Mouse (Mus musculus) midbrain, embryonic 15.5 days (tissue): ENCODE data around the gene Zfp775. TPM values are rescaled to one million over a fixed set of nuclear protein-coding genes. Genes with fewer than 3 reads are reported as not detected.

Experiments
- ATAC-seq: fragments of 200-750 bp; cut with Nextera tagmentation; replicated peaks from 2 replicates; pipeline ENCODE4 v1.8.0; 2017; ENCODE audit warnings: moderate TSS enrichment
- H3K27ac ChIP-seq: fragments of 300-500 bp; sonication (generic); 2 replicates; pipeline ENCODE4 v1.5.1; 2015; ENCODE audit warnings: mild to moderate bottlenecking, inconsistent platforms
- H3K27me3 ChIP-seq: fragments of 300-500 bp; sonication (generic); replicated peaks from 2 replicates; pipeline ENCODE4 v1.6.1; 2015; ENCODE audit warnings: inconsistent platforms
- H3K36me3 ChIP-seq: fragments of 300-500 bp; sonication (generic); replicated peaks from 2 replicates; pipeline ENCODE4 v1.6.1; 2015; ENCODE audit warnings: inconsistent platforms
- H3K4me1 ChIP-seq: fragments of 300-500 bp; sonication (generic); 2 replicates; pipeline ENCODE4 v1.6.1; 2015; ENCODE audit warnings: inconsistent platforms
- H3K4me2 ChIP-seq: fragments of 300-500 bp; sonication (generic); 2 replicates; pipeline ENCODE4 v1.6.1; 2015; ENCODE audit warnings: inconsistent platforms, mild to moderate bottlenecking, moderate library complexity
- H3K4me3 ChIP-seq: fragments of 300-500 bp; sonication (generic); 2 replicates; pipeline ENCODE4 v1.5.1; 2015; ENCODE audit warnings: mild to moderate bottlenecking, inconsistent platforms
- H3K9ac ChIP-seq: fragments of 300-500 bp; sonication (generic); 2 replicates; pipeline ENCODE4 v1.6.1; 2015; ENCODE audit warnings: mild to moderate bottlenecking, inconsistent platforms
- H3K9me3 ChIP-seq: fragments of 300-500 bp; sonication (generic); 2 replicates; pipeline ENCODE4 v1.6.1; 2016; ENCODE audit warnings: inconsistent platforms
- WGBS: fragments of 180-500 bp; shearing (Covaris S2); methylation state at CpG from one replicate; pipeline ENCODE4 v1.1.7; 2015; ENCODE audit warnings: mixed read lengths; 5-methylcytosine and 5-hydroxymethylcytosine counted together
- polyA plus RNA-seq: library from polyadenylated mRNA; unstranded; fragments of >200 nt; fragmentation: Nextera tagmentation; extraction: Ambion mirVana; gene quantifications from 2 replicates; pipeline ENCODE4 v1.2.1, GENCODE M21; 2015

Gene Zfp775
- 16.3 and 16.8 TPM in 2 replicates for polyA plus RNA-seq

DNA sequence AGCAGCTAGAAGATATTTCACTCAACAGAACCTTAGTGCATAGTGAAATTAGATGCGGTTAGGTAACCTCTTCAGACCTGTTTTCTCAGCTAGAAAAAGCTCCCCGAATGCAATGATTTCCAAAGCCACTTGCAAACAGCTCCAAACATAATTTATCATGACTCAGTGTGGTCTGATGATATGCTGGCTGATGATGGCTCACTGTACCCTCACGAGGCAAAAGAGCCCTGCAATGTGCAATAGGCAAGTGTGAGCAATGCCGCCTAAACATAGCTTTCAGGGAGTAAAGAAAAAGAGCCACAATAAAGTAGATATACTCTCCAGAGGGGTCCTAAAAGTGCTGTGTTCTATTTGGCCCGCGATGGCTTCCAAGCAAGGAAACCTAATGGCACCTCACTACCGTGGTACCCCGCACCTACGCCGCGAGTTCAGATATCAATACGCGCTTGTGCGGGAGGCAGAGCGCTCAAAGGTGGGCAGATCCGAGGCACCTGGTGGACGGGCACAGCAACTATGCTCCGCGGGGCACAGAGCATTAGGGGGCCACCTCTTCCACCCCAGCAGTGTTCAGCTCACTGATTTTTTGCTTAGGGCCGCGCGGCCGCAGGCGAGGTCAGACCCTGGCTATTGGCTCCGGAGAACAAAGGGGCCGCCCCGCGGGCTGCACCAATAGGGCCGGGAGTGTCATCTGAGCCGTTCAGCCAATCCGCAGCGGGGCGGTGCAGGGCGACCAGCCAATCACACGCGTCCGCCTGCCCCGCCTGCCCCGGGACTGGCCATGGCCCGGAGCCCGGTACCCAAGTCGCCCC, at the start of gene Zfp775:
Zfp775 (plus strand) TSS at position 793 of the 809 bp plus-strand sequence.
- H3K27ac ChIP-seq, result peak within 1 kb of the TSS; percentile 93
- H3K4me2 ChIP-seq, result peak within 1 kb of the TSS; percentile 78
- H3K9me3 ChIP-seq, result peaks cover 8% of the 10 kb centered on the region
- WGBS, result 4% methylated on average over 42 of the region's 42 CpGs
- peak within 1 kb of the TSS; percentile 71 for H3K4me3 ChIP-seq
- H3K36me3 ChIP-seq, result peaks cover 34% of the 10 kb centered on the region
- H3K27me3 ChIP-seq, result no peaks in the 10 kb centered on the region
- ATAC-seq, result peak; percentile 99
- peaks cover 20% of the 10 kb centered on the region for H3K4me1 ChIP-seq
- peak within 1 kb of the TSS; percentile 80 for H3K9ac ChIP-seq

GRCm38 (mm10) chr6:48552918-48553317, 48.9 kb upstream of the Zfp775 start:
- H3K9ac ChIP-seq, result no peak overlapping the region
- no peaks in the 10 kb centered on the region; the same call in 1 of the 2 replicates for H3K27me3 ChIP-seq
- 77% methylated on average over 4 of the region's 4 CpGs for WGBS
- H3K4me3 ChIP-seq, result no peak overlapping the region
- peaks cover 21% of the 10 kb centered on the region for H3K4me1 ChIP-seq
- no peak for ATAC-seq
- H3K27ac ChIP-seq, result 0 out of 2 replicates have a peak overlapping the region, but pooled peaks have one; percentile 97
- no peaks in the 10 kb centered on the region for H3K9me3 ChIP-seq
- no peak overlapping the region for H3K4me2 ChIP-seq
- peaks cover 3% of the 10 kb centered on the region; the same call in 1 of the 2 replicates for H3K36me3 ChIP-seq

- Histone ChIP-seq H3K4me3 (peak overlapping the region; percentile 48), H3K27me3 (no peaks in the 10 kb centered on the region; the same call in 1 of the 2 replicates), H3K36me3 (peaks cover 6% of the 10 kb centered on the region; the same call in 1 of the 2 replicates), H3K27ac (peak overlapping the region; percentile 97), H3K9me3 (no peaks in the 10 kb centered on the region), H3K4me2 (peak overlapping the region; percentile 72), H3K9ac (peak overlapping the region; percentile 65), H3K4me1 (peaks cover 21% of the 10 kb centered on the region)
- WGBS, result 77% methylated on average over 4 of the region's 4 CpGs
- peak; percentile 18 for ATAC-seq
Measured at GRCm38 (mm10) chr6:48553819-48554218, 48.0 kb upstream of the Zfp775 start.

DNA sequence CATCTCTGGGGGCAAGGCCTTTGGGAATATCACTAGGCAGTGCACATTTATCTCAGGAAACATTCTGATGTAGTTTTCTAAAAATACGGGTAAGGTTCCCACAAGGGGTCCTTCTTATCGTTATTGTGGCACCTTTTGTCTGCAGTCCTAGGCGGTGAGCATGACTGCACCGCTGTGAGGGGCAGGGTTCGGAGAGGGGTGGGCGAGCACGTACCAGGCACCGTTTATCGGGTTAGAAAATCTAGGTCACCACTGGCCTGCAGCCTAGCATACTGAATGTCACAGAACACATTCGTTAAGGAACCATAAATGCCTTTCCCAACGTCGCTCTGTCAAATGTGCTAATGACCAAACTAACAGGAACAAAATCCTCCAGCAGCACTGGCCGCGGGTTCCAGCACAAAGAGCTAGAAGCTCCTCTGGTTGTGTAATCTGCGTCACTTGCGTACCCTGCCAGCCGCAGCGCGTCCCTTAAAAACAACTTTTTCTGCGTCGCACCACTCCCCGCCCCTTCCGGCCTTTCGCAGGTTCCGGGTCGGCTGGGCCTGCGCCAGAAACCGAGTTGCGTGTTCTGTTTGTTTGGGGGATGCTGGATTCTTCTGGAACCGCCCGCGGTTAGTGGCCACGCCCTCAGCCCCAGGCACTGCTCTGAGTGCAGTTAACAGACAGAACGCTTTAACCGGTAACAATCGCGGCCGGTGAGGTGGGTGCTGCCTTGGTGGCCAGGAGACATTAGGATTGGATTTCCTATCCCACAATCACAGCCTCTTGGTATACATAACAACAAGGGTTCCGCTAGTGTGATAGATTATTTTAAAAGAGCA, 47.4 kb upstream of the Zfp775 start, which contains the start of gene Lrrc61:
Lrrc61 (plus strand) TSS at position 517 of the 824 bp plus-strand sequence.
- peak within 1 kb of the TSS; percentile 72 for H3K4me2 ChIP-seq
- ATAC-seq, result peak; percentile 95
- WGBS, result under 1% methylated on average over 39 of the region's 39 CpGs

DNA sequence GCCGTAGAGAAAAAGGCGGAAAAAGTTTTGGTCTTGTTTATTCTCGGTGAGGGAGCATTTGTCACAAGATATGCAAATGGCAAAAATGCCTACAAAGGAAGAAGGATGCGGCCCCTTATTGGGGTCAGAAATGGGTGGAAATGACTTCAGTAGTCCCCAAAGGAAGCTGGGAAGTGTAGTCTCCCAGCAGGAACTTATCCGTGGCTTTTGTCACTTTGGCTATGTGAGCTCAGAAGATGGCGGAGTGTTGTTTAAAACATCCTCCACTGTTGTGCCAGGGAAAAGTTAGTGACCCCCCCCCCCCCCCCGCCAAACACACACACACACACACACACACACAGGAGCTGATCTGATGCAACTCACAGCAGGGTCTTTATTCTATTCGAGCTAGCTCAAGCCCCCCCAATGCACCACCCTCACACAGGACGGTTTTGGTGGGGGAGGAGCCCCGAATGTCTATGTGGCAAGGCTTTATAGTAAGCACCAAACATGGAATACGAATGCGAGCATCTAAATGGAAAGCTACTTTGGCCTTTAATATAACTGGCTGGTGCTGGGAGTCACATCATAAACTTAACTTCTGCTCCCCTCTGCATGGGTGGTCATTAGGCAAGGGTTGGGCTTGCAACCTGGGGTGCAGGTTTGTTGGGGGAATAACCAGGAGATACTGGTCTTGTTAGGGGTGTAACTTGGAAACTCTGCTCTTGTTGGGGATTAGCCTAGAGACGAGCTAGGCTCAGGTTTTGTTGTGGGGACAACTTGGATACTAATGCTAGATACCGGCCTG, 46.6 kb upstream of the Zfp775 start:
- Histone ChIP-seq H3K27ac (peak overlapping the region; percentile 97), H3K4me1 (peaks cover 21% of the 10 kb centered on the region), H3K9me3 (no peaks in the 10 kb centered on the region), H3K9ac (peak overlapping the region; percentile 65), H3K27me3 (no peaks in the 10 kb centered on the region; the same call in 1 of the 2 replicates), H3K4me3 (peak overlapping the region; percentile 48), H3K36me3 (peaks cover 6% of the 10 kb centered on the region; the same call in 1 of the 2 replicates), H3K4me2 (peak overlapping the region; percentile 72)
- WGBS, result 27% methylated on average over 14 of the region's 14 CpGs
- ATAC-seq, result peak; percentile 90

More for the DNA sequence above, 47.4 kb upstream of the Zfp775 start, which contains the start of gene Lrrc61:
- peaks cover 21% of the 10 kb centered on the region for H3K4me1 ChIP-seq
- H3K9ac ChIP-seq, result peak within 1 kb of the TSS; percentile 65
- H3K36me3 ChIP-seq, result peaks cover 6% of the 10 kb centered on the region; the same call in 1 of the 2 replicates
- no peaks in the 10 kb centered on the region; the same call in 1 of the 2 replicates for H3K27me3 ChIP-seq
- no peaks in the 10 kb centered on the region for H3K9me3 ChIP-seq
- peak within 1 kb of the TSS; percentile 48 for H3K4me3 ChIP-seq
- peak within 1 kb of the TSS; percentile 97 for H3K27ac ChIP-seq

- H3K4me1 ChIP-seq, result peaks cover 21% of the 10 kb centered on the region
- peaks cover 9% of the 10 kb centered on the region; the same call in 1 of the 2 replicates for H3K36me3 ChIP-seq
- no peaks in the 10 kb centered on the region for H3K9me3 ChIP-seq
- 100% methylated on average over 3 of the region's 3 CpGs for WGBS
- H3K4me2 ChIP-seq, result peak overlapping the region; percentile 72
- H3K27ac ChIP-seq, result peak overlapping the region; percentile 97
- H3K4me3 ChIP-seq, result peak overlapping the region; percentile 48; the same call in 1 of the 2 replicates
- no peak overlapping the region for H3K9ac ChIP-seq
- no peak for ATAC-seq
- H3K27me3 ChIP-seq, result no peaks in the 10 kb centered on the region; the same call in 1 of the 2 replicates
Measured at GRCm38 (mm10) chr6:48555956-48556355, 45.9 kb upstream of the Zfp775 start.

DNA sequence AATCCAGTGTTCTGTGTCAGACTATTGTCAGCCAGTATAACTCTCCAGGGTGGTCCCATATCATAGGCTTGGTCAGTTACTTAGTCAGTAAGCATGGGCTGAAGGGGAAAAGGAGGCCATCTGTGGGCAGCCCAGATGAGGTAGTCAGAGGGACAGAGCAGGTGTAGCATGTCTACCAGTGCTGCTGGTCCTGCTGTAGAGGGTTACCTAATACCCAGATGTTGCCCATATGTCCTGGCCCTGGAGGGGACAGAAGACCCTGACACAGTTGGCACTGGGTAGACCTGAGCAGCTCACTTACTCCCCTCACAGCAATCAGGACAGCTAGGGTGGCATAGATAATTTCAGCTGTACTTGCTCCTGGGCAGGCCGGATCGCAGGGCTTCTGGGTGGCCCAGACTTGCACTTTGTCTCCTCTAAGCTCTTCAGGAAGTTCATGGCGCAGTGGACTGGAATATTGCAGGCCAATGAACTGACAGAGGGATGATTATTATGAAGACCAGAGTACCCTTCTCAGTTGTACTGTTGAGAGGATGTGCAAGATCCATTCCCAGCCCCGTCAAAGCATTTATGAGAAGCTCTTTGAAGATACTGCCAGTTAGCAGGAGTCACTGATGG, 36.1 kb upstream of the Zfp775 start:
- WGBS, result 97% methylated on average over 4 of the region's 4 CpGs
- Histone ChIP-seq H3K36me3 (0 out of 2 replicates have a peak, but pooled peaks cover 17% of the 10 kb centered on the region), H3K9ac (no peak overlapping the region), H3K9me3 (no peaks in the 10 kb centered on the region), H3K4me2 (no peak overlapping the region), H3K4me1 (no peaks in the 10 kb centered on the region), H3K4me3 (no peak overlapping the region), H3K27ac (no peak overlapping the region), H3K27me3 (no peaks in the 10 kb centered on the region)
- no peak for ATAC-seq

DNA sequence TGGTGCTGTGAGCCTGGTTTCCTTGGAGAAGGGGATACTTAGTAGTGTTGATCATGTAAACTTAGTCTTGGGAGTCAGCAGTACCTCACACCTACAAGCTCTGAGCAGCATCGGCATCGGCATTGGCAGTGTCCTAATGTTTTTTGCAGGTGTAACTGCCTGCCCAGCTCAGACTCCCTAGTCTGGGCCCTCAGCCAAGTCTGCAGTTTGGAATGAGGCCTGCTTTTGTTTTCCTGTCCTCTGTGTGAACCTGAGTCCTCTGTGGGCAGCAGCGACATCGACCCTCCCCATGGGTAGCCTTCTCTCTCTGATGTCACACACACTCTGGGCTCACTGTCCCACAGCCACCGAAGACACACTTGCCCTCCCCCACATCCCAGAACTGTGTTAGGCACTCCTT, 35.6 kb upstream of the Zfp775 start:
- no peaks in the 10 kb centered on the region for H3K4me1 ChIP-seq
- no peaks in the 10 kb centered on the region for H3K27me3 ChIP-seq
- H3K4me3 ChIP-seq, result no peak overlapping the region
- H3K27ac ChIP-seq, result no peak overlapping the region
- 0 out of 2 replicates have a peak, but pooled peaks cover 17% of the 10 kb centered on the region for H3K36me3 ChIP-seq
- H3K4me2 ChIP-seq, result no peak overlapping the region
- ATAC-seq, result no peak; the same call in 1 of the 2 replicates
- WGBS, result 64% methylated on average over 5 of the region's 5 CpGs
- H3K9ac ChIP-seq, result no peak overlapping the region
- no peaks in the 10 kb centered on the region for H3K9me3 ChIP-seq

- Histone ChIP-seq H3K4me3 (no peak overlapping the region), H3K9ac (no peak overlapping the region), H3K36me3 (0 out of 2 replicates have a peak, but pooled peaks cover 17% of the 10 kb centered on the region), H3K27me3 (no peaks in the 10 kb centered on the region), H3K4me2 (no peak overlapping the region), H3K4me1 (no peaks in the 10 kb centered on the region), H3K27ac (no peak overlapping the region), H3K9me3 (no peaks in the 10 kb centered on the region)
- 84% methylated on average over 21 of the region's 21 CpGs for WGBS
- 0 out of 2 replicates have a peak, but pooled peaks have one; percentile 37 for ATAC-seq
Measured at GRCm38 (mm10) chr6:48568036-48568984, 33.6 kb upstream of the Zfp775 start.
